Mouse (Mus musculus) splenic B cell, adult 2 months (primary cell): Measurements from ENCODE around the gene Svop.
A peak's percentile ranks its signal among the peaks of the same experiment; 100 is the strongest.

Experiments used
- DNase-seq: peaks from one replicate; pipeline ENCODE4 v3.0.0-alpha.2; 2011; ENCODE audit warnings: low read depth, low spot score
- H3K27me3 ChIP-seq: 2 replicates; pipeline ENCODE4 v1.6.1; 2012; ENCODE audit warnings: mild to moderate bottlenecking, low read length, moderate library complexity, mixed read lengths; ENCODE audit not compliant: control insufficient read depth, poor library complexity, insufficient read depth, severe bottlenecking
- H3K36me3 ChIP-seq: 2 replicates; pipeline ENCODE4 v1.6.1; 2012; ENCODE audit warnings: mild to moderate bottlenecking, low read length, moderate library complexity, mixed read lengths; ENCODE audit not compliant: control insufficient read depth, poor library complexity, insufficient read depth, severe bottlenecking

Svop gene

GRCm38 (mm10) chr5:114006974-114007373 lies 84.4 kb downstream of the Svop start:
- H3K27me3 ChIP-seq = no peaks in the 10 kb centered on the region
- DNase-seq = no peak
- H3K36me3 ChIP-seq = no peaks in the 10 kb centered on the region

- no peak for DNase-seq
- H3K27me3 ChIP-seq = no peaks in the 10 kb centered on the region
- no peaks in the 10 kb centered on the region for H3K36me3 ChIP-seq
Observed at GRCm38 (mm10) chr5:114005100-114005499, 86.3 kb downstream of the Svop start.

- DNase-seq = no peak
- H3K36me3 ChIP-seq = no peaks in the 10 kb centered on the region
- H3K27me3 ChIP-seq = no peaks in the 10 kb centered on the region
Observed at GRCm38 (mm10) chr5:114004573-114004972, 86.8 kb downstream of the Svop start.

DNA sequence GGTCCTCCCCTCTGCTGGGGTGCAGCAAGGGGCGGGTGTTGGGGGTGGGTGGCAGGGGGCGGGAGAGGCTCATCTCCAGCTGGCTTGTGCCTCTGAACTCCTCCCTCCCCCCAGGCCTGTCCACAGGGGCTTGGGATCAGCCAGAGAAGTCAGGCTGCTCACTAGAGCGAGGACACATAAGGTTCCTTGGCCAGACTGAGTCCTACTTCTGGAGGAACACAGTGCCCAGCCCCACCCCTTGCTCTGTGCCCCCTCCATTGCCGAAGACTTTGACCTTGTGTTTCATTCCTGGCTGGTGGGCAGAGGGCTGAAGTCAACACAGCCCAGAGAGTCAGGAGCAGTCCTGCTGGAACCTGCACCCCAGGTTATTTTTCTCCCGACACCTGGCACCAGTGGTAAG lies 87.8 kb downstream of the Svop start, which contains the start of gene Dao:
Gene Dao, plus strand, starts transcription at position 162 of the 400 bp plus-strand sequence.
- no peaks in the 10 kb centered on the region for H3K36me3 ChIP-seq
- DNase-seq = no peak
- H3K27me3 ChIP-seq = no peaks in the 10 kb centered on the region

GRCm38 (mm10) chr5:113999382-113999781 lies 92.0 kb downstream of the Svop start:
- H3K27me3 ChIP-seq = 0 out of 2 replicates have a peak, but pooled peaks cover 2% of the 10 kb centered on the region
- DNase-seq = peak; percentile 77
- H3K36me3 ChIP-seq = no peaks in the 10 kb centered on the region

DNA sequence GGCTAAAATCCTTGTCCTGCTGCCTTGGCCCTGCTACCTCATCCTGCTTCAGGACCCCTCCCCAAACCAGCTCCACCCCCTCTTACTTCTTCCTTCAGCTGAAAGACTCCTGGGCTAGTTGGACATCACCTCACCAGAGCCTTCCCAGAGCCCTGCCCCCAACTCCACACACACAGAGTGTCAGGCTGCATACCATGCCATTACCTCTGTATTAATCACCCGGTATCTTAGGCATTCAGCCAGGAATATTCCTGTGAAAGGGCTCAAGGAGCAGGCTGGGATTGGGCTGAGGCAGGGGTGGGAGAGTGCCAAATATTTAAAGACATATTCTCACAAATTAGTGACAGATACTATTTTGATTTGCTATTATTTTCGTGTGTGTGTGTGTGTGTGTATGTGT lies 94.9 kb downstream of the Svop start:
- no peak for DNase-seq

DNA sequence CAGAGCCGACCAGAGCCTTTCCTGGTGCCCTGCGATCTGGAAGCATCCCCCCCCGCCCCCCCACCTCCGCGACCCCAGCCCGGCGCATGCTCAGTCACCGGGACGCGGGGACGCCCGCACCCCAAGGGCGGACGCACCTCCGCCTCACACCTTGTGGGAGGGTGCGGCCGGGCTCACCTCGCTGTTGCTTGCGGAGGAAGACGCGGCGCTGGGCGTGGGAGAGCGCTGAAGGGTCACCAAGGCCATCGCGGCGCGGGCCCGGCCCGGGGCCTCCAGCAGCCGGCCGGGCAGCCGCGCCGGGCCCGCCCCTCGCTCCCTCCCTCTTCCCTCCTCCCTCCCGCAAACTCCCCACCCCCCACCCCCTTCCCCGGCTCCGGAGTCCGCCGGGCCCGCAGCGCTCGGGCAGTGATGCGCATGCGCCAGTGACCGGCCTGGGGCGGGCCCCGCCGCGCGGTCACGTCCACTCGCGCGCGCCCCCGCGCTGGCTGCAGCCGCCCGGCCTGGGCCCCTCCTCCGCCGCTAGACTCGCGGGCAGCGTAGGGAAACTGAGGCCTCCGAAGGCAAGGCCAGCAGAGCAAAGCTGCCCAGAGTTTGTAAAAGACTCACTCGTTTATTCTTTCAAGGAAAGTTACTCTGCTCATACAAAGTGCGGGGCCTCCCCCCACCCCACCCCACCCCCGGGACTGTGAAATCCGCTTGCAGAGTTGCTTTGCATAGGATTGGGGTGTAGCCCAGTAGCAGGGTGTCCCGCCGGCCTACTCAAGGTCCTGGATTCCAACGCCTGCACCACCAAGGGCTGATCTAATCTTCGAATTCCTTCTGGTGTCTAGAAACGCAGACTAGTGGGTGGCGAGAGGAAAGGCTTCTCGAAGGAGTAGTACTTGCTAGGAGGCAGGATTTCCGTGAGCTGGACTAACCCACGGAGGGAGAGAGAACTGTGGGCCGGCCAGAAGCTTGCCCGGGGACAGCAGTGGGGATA lies 97.6 kb downstream of the Svop start, which contains the start of gene Ssh1:
Gene Ssh1, minus strand, starts transcription at position 408 of the 979 bp plus-strand sequence.
- Histone ChIP-seq H3K27me3 (0 out of 2 replicates have a peak, but pooled peaks cover 2% of the 10 kb centered on the region), H3K36me3 (peaks cover 2% of the 10 kb centered on the region; the same call in 1 of the 2 replicates)
- peak; percentile 82 for DNase-seq

More for the DNA sequence above, 94.9 kb downstream of the Svop start:
- no peaks in the 10 kb centered on the region; the same call in 1 of the 2 replicates for H3K36me3 ChIP-seq
- H3K27me3 ChIP-seq = 0 out of 2 replicates have a peak, but pooled peaks cover 2% of the 10 kb centered on the region

DNA sequence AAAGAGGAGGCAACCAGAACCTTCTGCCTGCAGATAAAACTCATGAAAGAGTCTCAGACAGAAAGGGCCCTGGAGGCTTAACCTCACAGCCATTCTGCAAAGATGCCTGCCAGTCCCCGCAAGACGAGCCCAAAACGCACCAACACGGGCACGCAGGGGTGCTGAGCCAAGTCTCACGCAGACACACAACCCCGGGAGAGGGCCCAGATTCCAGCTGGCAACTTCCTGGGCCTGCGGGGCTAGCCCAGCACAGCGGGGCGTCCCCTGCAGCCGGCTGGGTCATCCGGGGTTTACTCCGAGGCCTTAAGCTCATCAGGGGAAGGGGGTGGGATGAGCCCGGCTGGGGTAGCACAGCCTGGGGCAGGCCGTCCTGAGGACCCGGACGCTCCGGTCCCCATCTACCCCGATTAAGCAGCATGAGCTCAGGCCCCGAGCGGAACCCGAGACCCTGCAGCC lies 98.3 kb downstream of the Svop start:
- Histone ChIP-seq H3K36me3 (peaks cover 2% of the 10 kb centered on the region; the same call in 1 of the 2 replicates), H3K27me3 (0 out of 2 replicates have a peak, but pooled peaks cover 2% of the 10 kb centered on the region)
- peak; percentile 37 for DNase-seq

DNA sequence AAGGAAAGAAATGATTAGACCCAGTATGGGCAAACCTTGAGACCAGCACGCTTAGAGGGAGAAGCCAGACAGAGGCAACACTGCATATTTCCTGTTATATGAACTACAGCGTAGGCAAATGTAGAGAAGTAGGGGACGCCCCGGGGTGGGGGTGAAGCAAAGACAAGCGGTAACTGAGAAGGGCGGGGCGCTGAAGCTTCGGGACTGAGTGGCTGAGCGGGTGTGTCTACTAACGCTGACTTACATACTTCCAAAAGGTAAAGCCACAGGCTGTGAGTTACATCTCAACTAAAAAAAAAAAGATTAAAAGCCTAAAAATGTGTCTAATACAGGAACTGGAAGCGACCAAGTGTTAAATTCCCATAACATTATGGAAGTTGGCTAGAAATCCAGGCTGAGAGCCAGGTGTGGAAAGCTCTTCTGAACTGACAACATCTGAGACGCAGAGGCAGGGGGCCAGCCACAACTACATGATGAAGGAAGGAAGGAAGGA lies 99.0 kb downstream of the Svop start:
- DNase-seq = peak; percentile 90
- Histone ChIP-seq H3K36me3 (peaks cover 2% of the 10 kb centered on the region; the same call in 1 of the 2 replicates), H3K27me3 (0 out of 2 replicates have a peak, but pooled peaks cover under 1% of the 10 kb centered on the region)

- DNase-seq = no peak
- Histone ChIP-seq H3K27me3 (no peaks in the 10 kb centered on the region), H3K36me3 (peaks cover 2% of the 10 kb centered on the region)
Observed at GRCm38 (mm10) chr5:113991141-113991540, 100.2 kb downstream of the Svop start.

DNA sequence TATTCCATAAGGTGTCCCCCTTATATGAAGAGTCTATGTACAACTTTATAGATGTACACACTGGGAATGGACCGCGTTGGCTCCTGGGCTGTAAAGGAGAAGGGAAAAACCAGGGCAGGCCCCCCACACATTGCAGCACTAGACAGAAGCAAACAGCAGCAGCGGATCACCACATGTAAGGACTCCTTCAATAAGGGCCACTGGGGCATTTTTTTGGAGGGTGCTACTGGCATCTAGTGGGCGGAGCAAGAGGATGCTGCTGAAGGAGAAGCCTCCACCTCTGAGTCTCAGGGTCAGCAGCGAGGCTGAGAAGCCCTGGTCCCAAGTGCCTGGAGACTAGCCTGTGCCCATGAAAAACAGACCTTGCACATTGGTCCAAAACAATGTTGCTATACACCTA lies 100.8 kb downstream of the Svop start:
- peaks cover 2% of the 10 kb centered on the region for H3K36me3 ChIP-seq
- DNase-seq = peak; percentile 18
- no peaks in the 10 kb centered on the region for H3K27me3 ChIP-seq

GRCm38 (mm10) chr5:113989437-113990024 lies 101.8 kb downstream of the Svop start:
- DNase-seq = no peak
- Histone ChIP-seq H3K36me3 (peaks cover 2% of the 10 kb centered on the region), H3K27me3 (no peaks in the 10 kb centered on the region)

GRCm38 (mm10) chr5:113986182-113986961 lies 105.0 kb downstream of the Svop start:
- DNase-seq = no peak
- Histone ChIP-seq H3K36me3 (peaks cover 2% of the 10 kb centered on the region; the same call in 1 of the 2 replicates), H3K27me3 (no peaks in the 10 kb centered on the region)

DNA sequence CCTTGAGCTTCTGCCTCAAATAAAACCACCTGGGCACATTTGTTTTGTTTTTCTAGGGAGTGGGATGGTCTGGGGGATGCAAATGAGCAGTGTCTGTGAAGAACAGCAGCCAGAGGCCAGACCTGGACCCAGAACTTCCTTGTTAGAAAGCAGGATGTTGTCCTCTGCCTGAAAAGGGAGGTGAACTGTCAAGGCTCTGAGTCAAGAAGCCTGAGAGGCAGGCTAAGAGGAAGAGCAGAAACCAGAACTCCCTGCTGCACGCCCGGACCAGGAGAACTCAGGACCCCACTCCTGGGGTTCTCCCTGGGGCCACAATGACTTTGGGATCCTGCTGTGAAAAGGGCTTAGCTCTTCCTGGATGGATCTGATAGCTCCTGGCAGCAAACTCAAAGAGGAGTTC lies 105.6 kb downstream of the Svop start:
- H3K27me3 ChIP-seq = no peaks in the 10 kb centered on the region
- DNase-seq = peak; percentile 20

More for the DNA sequence above, 105.6 kb downstream of the Svop start:
- peaks cover 2% of the 10 kb centered on the region; the same call in 1 of the 2 replicates for H3K36me3 ChIP-seq
